In the genomic region with DNA sequence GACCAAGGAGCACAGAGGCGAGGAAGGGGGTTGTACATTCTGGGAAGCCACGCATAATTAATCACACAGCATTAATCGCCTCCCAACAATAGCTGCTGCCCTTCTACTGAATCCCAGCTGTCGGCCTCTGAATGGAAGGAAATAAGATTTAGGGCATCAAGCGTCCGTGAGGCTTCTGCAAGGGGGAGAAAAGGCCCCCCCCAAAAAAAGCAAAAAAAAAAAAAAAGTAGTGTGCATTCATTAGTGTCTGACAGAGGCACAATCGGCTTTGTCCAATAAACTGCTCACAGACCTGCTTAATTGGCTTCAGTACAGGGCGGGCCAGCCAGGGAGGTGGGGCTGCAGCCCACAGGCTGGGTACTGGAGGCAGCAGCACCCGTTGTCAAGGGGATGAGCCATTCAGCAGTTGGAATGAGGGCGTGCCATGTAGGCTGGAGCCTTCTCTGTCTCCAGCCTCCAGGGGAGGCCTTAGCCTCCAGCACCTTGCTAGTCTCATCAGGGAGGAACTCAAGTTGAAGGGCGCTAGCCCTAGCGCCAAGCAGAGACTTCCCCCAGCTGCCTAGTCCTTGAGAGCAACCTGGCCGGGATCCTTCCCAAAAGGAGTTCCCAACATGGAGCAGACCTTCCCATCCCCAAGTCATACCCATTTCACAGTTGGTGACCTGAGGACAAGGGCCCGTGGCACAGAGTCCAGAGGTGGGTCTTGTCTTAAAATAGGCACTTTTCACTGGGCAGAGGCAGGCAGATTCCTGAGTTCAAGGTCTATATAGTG, we compare ENCODE assay signal across 8 mouse cellular contexts. TPM values are rescaled to one million over a fixed set of nuclear protein-coding genes. Genes with fewer than 3 reads are reported as not detected.
A peak's percentile ranks its signal among the peaks of the same experiment; 100 is the strongest.
DNase-seq lines count a peak whose midpoint lies in the region; ATAC-seq lines count a peak whose summit lies in the region.

No protein-coding gene starts in this region.

- no peak for ATAC-seq in cerebellum, adult (ENCODE audit: insufficient number of reproducible peaks, low FRiP score, low TSS enrichment)

- DNase-seq in cerebellum, postnatal 10 days, result peak; percentile 77 to 85
- DNase-seq in Muller cell, postnatal 12 days (ENCODE audit: inconsistent ontology term), result peak; percentile 98
- DNase-seq in forelimb bud, embryonic 11.5 days (ENCODE audit: low read depth, low spot score), result peak; percentile 63
- peak; percentile 66 to 72 for DNase-seq in kidney, postnatal 36 days
- peak; percentile 68 for DNase-seq in lung, postnatal 25 days (ENCODE audit: low spot score)
- peak; percentile 49 to 58 for DNase-seq in right cerebral cortex, postnatal 36 days (ENCODE audit: low spot score in 2 of 2)
- DNase-seq in adrenal gland, postnatal 10 days, result no peak

RNA-seq across cellular contexts. Expression of a gene that starts 15.7 kb away (rescaled TPM):
- total RNA-seq in adrenal gland, postnatal 10 days (2021), result 10 to 100 TPM; 27.1 to 36.4 TPM

RNA-seq across cellular contexts. Expression of a gene that starts 55.8 kb away (rescaled TPM):
- 10 to 100 TPM; 47.6 to 48.4 TPM for total RNA-seq in adrenal gland, postnatal 10 days (2021)
